Mouse (Mus musculus): ENCODE results near the gene Olfr457. TPM values are rescaled to one million over a fixed set of nuclear protein-coding genes. Genes with fewer than 3 reads are reported as not detected.

The Olfr457 gene
- polyA plus RNA-seq, 1 experiment: not detected

GRCm38 (mm10) chr6:42447381-42447780 lies 28.8 kb downstream of the Olfr457 start:
- no peaks in the 10 kb centered on the region for H3K27me3 ChIP-seq (ENCODE audit: control insufficient read depth)
- no peaks in the 10 kb centered on the region for H3K9me3 ChIP-seq (ENCODE audit: control insufficient read depth, low read length)
- no peaks in the 10 kb centered on the region for H3K4me1 ChIP-seq (ENCODE audit: control insufficient read depth)
- no peaks in the 10 kb centered on the region for H3K36me3 ChIP-seq (ENCODE audit: control insufficient read depth)
- H3K4me3 ChIP-seq (replicated peaks): no peak overlapping the region
- no peak for TF ChIP-seq TAL1 (IDR thresholded peaks at IDR 0.05; ENCODE audit: low read length)
- TF ChIP-seq GATA1 (IDR thresholded peaks at IDR 0.05; ENCODE audit: low read length): no peak

GRCm38 (mm10) chr6:42444491-42444890 lies 31.6 kb downstream of the Olfr457 start:
- no peaks in the 10 kb centered on the region for H3K36me3 ChIP-seq (ENCODE audit: control insufficient read depth)
- H3K27me3 ChIP-seq (ENCODE audit: control insufficient read depth): no peaks in the 10 kb centered on the region
- TF ChIP-seq TAL1 (IDR thresholded peaks at IDR 0.05; ENCODE audit: low read length) (no peak), GATA1 (IDR thresholded peaks at IDR 0.05; ENCODE audit: low read length) (no peak)
- H3K4me1 ChIP-seq (ENCODE audit: control insufficient read depth): no peaks in the 10 kb centered on the region
- no peaks in the 10 kb centered on the region for H3K9me3 ChIP-seq (ENCODE audit: control insufficient read depth, low read length)
- H3K4me3 ChIP-seq (replicated peaks): no peak overlapping the region

GRCm38 (mm10) chr6:42441395-42441794 lies 34.7 kb downstream of the Olfr457 start:
- no peaks in the 10 kb centered on the region for H3K27me3 ChIP-seq (ENCODE audit: control insufficient read depth)
- H3K36me3 ChIP-seq (ENCODE audit: control insufficient read depth): no peaks in the 10 kb centered on the region
- no peak overlapping the region for H3K4me3 ChIP-seq (replicated peaks)
- TF ChIP-seq GATA1 (IDR thresholded peaks at IDR 0.05; ENCODE audit: low read length) (no peak), TAL1 (IDR thresholded peaks at IDR 0.05; ENCODE audit: low read length) (no peak)
- H3K9me3 ChIP-seq (ENCODE audit: control insufficient read depth, low read length): no peaks in the 10 kb centered on the region
- no peaks in the 10 kb centered on the region for H3K4me1 ChIP-seq (ENCODE audit: control insufficient read depth)

- H3K36me3 ChIP-seq (ENCODE audit: control insufficient read depth): no peaks in the 10 kb centered on the region
- no peak overlapping the region for H3K4me3 ChIP-seq (replicated peaks)
- TF ChIP-seq GATA1 (IDR thresholded peaks at IDR 0.05; ENCODE audit: low read length) (no peak), TAL1 (IDR thresholded peaks at IDR 0.05; ENCODE audit: low read length) (no peak)
- no peaks in the 10 kb centered on the region for H3K9me3 ChIP-seq (ENCODE audit: control insufficient read depth, low read length)
- no peaks in the 10 kb centered on the region for H3K4me1 ChIP-seq (ENCODE audit: control insufficient read depth)
- no peaks in the 10 kb centered on the region for H3K27me3 ChIP-seq (ENCODE audit: control insufficient read depth)
Observed at GRCm38 (mm10) chr6:42435490-42435889, 40.6 kb downstream of the Olfr457 start.

- no peaks in the 10 kb centered on the region for H3K36me3 ChIP-seq (ENCODE audit: control insufficient read depth)
- H3K27me3 ChIP-seq (ENCODE audit: control insufficient read depth): no peaks in the 10 kb centered on the region
- no peaks in the 10 kb centered on the region for H3K4me1 ChIP-seq (ENCODE audit: control insufficient read depth)
- TF ChIP-seq TAL1 (IDR thresholded peaks at IDR 0.05; ENCODE audit: low read length) (no peak), GATA1 (IDR thresholded peaks at IDR 0.05; ENCODE audit: low read length) (no peak)
- no peak within 1 kb of the TSS for H3K4me3 ChIP-seq (replicated peaks)
- no peaks in the 10 kb centered on the region for H3K9me3 ChIP-seq (ENCODE audit: control insufficient read depth, low read length)
Observed at GRCm38 (mm10) chr6:42434446-42434845, 41.7 kb downstream of the Olfr457 start, which contains the start of gene Tas2r126. Gene Tas2r126, plus strand, starts transcription at chr6:42434535.

GRCm38 (mm10) chr6:42433554-42433953 lies 42.6 kb downstream of the Olfr457 start:
- no peaks in the 10 kb centered on the region for H3K36me3 ChIP-seq (ENCODE audit: control insufficient read depth)
- no peak overlapping the region for H3K4me3 ChIP-seq (replicated peaks)
- no peaks in the 10 kb centered on the region for H3K4me1 ChIP-seq (ENCODE audit: control insufficient read depth)
- no peaks in the 10 kb centered on the region for H3K27me3 ChIP-seq (ENCODE audit: control insufficient read depth)
- H3K9me3 ChIP-seq (ENCODE audit: control insufficient read depth, low read length): no peaks in the 10 kb centered on the region
- TF ChIP-seq GATA1 (IDR thresholded peaks at IDR 0.05; ENCODE audit: low read length): no peak
- no peak for TF ChIP-seq TAL1 (IDR thresholded peaks at IDR 0.05; ENCODE audit: low read length)

- Histone ChIP-seq H3K4me1 (ENCODE audit: control insufficient read depth) (no peaks in the 10 kb centered on the region), H3K9me3 (ENCODE audit: control insufficient read depth, low read length) (no peaks in the 10 kb centered on the region), H3K4me3 (replicated peaks) (no peak overlapping the region), H3K36me3 (ENCODE audit: control insufficient read depth) (no peaks in the 10 kb centered on the region), H3K27me3 (ENCODE audit: control insufficient read depth) (no peaks in the 10 kb centered on the region)
- TF ChIP-seq TAL1 (IDR thresholded peaks at IDR 0.05; ENCODE audit: low read length): no peak
Observed at GRCm38 (mm10) chr6:42426337-42426736, 49.8 kb downstream of the Olfr457 start.

GRCm38 (mm10) chr6:42424472-42424871 lies 51.7 kb downstream of the Olfr457 start:
- Histone ChIP-seq H3K4me3 (replicated peaks) (no peak overlapping the region), H3K36me3 (ENCODE audit: control insufficient read depth) (no peaks in the 10 kb centered on the region), H3K9me3 (ENCODE audit: control insufficient read depth, low read length) (no peaks in the 10 kb centered on the region), H3K27me3 (ENCODE audit: control insufficient read depth) (no peaks in the 10 kb centered on the region), H3K4me1 (ENCODE audit: control insufficient read depth) (no peaks in the 10 kb centered on the region)
- TF ChIP-seq TAL1 (IDR thresholded peaks at IDR 0.05; ENCODE audit: low read length) (no peak), GATA1 (IDR thresholded peaks at IDR 0.05; ENCODE audit: low read length) (no peak)

GRCm38 (mm10) chr6:42421439-42421838 lies 54.7 kb downstream of the Olfr457 start:
- Histone ChIP-seq H3K4me1 (ENCODE audit: control insufficient read depth) (no peaks in the 10 kb centered on the region), H3K27me3 (ENCODE audit: control insufficient read depth) (no peaks in the 10 kb centered on the region), H3K36me3 (ENCODE audit: control insufficient read depth) (no peaks in the 10 kb centered on the region), H3K9me3 (ENCODE audit: control insufficient read depth, low read length) (no peaks in the 10 kb centered on the region), H3K4me3 (replicated peaks) (no peak overlapping the region)
- TF ChIP-seq TAL1 (IDR thresholded peaks at IDR 0.05; ENCODE audit: low read length) (no peak), GATA1 (IDR thresholded peaks at IDR 0.05; ENCODE audit: low read length) (no peak)

- no peak overlapping the region for H3K4me3 ChIP-seq (replicated peaks)
- TF ChIP-seq TAL1 (IDR thresholded peaks at IDR 0.05; ENCODE audit: low read length) (no peak), GATA1 (IDR thresholded peaks at IDR 0.05; ENCODE audit: low read length) (no peak)
- H3K27me3 ChIP-seq (ENCODE audit: control insufficient read depth): no peaks in the 10 kb centered on the region
- H3K9me3 ChIP-seq (ENCODE audit: control insufficient read depth, low read length): no peaks in the 10 kb centered on the region
- no peaks in the 10 kb centered on the region for H3K36me3 ChIP-seq (ENCODE audit: control insufficient read depth)
- no peaks in the 10 kb centered on the region for H3K4me1 ChIP-seq (ENCODE audit: control insufficient read depth)
Observed at GRCm38 (mm10) chr6:42419443-42419842, 56.7 kb downstream of the Olfr457 start.

Other genes with a start within 250 kb of the Olfr457 start
- 0.07 TPM in 1 of 2 replicates, not detected in the other for gene Gstk1, start 230.4 kb downstream of the Olfr457 start, polyA plus RNA-seq (2012)
- gene Tmem139, start 214.4 kb downstream of the Olfr457 start, polyA plus RNA-seq (2012): not detected in 2 replicates
- 0.34 and 0.39 TPM in 2 replicates for gene Casp2, start 211.3 kb downstream of the Olfr457 start, polyA plus RNA-seq (2012)
- not detected in 2 replicates for gene Clcn1, start 189.7 kb downstream of the Olfr457 start, polyA plus RNA-seq (2012)
- not detected in 2 replicates for gene Fam131b, start 151.7 kb downstream of the Olfr457 start, polyA plus RNA-seq (2012)
- 4.1 TPM in 2 replicates for gene Zyx, start 126.7 kb downstream of the Olfr457 start, polyA plus RNA-seq (2012)
- gene Epha1, start 103.1 kb downstream of the Olfr457 start, polyA plus RNA-seq (2012): 0.02 TPM in 1 of 2 replicates, not detected in the other
- gene Tas2r143, start 76.1 kb downstream of the Olfr457 start, polyA plus RNA-seq (2012): not detected in 2 replicates
- gene Tas2r135, start 70.9 kb downstream of the Olfr457 start, polyA plus RNA-seq (2012): not detected in 2 replicates
- not detected in 2 replicates for gene Tas2r126, start 41.8 kb downstream of the Olfr457 start, polyA plus RNA-seq (2012)
- gene Olfr458, start 11.1 kb downstream of the Olfr457 start, polyA plus RNA-seq (2012): not detected in 2 replicates
- gene Olfr456, start 10.9 kb upstream of the Olfr457 start, polyA plus RNA-seq (2012): not detected in 2 replicates
- gene Olfr455, start 71.3 kb upstream of the Olfr457 start, polyA plus RNA-seq (2012): not detected in 2 replicates
- not detected in 2 replicates for gene Tcaf3, start 121.4 kb upstream of the Olfr457 start, polyA plus RNA-seq (2012)
- 0.09 TPM in 1 of 2 replicates, not detected in the other for gene Tcaf2, start 168.9 kb upstream of the Olfr457 start, polyA plus RNA-seq (2012)
- 0.01 TPM in 2 replicates for gene Tcaf1, start 233.8 kb upstream of the Olfr457 start, polyA plus RNA-seq (2012)